Mouse (Mus musculus) left cerebral cortex, adult 6 months (tissue): ENCODE measurements around the gene Fcmr. TPM values are rescaled to one million over a fixed set of nuclear protein-coding genes. Genes with fewer than 3 reads are reported as not detected.

Experiments used
- long read RNA-seq, 2 experiments: library from polyadenylated mRNA; unstranded; transcript quantifications; one replicate each; pipeline ENCODE4 v2.0.0; 2019 to 2020
- polyA plus RNA-seq: library from polyadenylated mRNA; unstranded; fragments of <200 nt; fragmentation: Nextera tagmentation; gene quantifications from 2 replicates; pipeline ENCODE4 v1.2.3, GENCODE M21; 2021

Gene Fcmr
- polyA plus RNA-seq = 0.35 and 0.97 TPM in 2 replicates
- long read RNA-seq, experiment 1 = 0 reads
- long read RNA-seq, experiment 2 = 0 reads

DNA sequence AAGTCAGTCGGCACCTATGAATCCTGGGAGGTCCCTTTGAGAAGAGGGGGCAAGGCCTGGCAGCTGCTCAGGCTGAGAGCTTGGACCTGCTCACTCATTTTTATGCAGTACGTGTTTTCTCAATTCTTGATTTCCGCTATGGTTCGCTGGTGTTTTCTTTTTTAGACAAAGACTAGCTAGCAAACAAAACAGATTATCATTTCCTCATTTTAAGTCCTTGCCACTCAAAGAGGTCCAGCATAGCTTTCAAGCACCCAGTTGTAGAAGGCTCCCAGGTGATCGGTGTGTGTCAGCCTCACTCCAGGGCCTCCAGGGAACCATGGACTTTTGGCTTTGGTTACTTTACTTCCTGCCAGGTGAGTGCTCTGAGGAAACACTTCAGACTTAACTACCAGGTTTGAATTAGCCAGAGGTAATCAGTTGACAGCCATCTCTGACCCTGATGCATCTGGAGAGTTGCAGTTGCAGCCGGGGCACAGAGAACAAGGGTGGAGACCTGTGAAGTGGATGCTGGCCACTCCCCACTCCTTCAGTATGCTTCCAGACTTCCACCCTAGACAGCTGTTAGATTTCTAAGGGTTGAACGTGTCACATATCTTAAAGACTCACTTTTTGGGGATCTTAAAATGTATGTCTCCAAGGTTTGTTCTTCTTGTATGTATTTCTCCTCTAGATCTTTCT is at the start of gene Fcmr:
Fcmr (plus strand) TSS at position 129 of the 681 bp plus-strand sequence.

DNA sequence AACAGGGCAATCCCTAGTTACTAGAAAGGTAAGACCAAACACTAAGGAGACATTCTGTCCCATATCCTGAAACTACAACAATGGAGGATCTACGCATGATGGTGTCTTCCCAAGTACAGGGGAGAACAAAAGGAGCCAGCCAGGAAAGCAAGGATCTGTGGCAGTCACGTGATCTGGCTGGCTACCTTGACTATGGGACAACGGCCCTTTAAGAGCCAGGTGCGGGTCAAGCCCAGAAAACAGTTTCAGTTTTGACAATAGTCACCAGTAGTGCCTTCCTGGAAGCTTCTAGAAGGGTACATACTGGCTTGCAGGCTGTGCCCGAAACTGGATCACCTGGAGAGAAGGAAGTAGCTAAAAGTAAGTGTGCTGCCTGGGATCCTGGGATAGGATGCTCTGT is 39.0 kb upstream of the Fcmr start, which contains the start of gene Pigr:
Pigr (plus strand) TSS at position 237 of the 400 bp plus-strand sequence.

DNA sequence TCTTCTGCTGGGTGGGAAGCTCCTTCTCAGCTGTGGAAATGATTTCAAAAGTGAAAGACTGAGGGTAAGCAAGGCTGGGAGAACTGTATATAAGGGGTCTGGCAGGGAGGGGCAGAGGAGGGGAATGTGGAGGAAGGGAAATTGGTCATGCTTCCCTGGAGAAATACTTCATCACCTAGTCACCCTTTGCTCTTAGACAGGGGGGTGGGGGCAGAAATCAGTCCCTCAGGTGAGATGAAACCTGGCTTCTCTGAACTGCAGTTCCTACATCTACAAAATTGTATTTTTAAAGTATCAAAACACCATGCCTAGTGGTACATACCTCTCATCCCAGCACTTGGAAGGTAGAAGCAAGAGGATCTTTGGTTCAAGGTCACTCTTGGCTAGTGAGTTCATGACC is 21.9 kb downstream of the Fcmr start, which contains the start of gene Il24:
Il24 (minus strand) TSS at position 101 of the 400 bp plus-strand sequence.

DNA sequence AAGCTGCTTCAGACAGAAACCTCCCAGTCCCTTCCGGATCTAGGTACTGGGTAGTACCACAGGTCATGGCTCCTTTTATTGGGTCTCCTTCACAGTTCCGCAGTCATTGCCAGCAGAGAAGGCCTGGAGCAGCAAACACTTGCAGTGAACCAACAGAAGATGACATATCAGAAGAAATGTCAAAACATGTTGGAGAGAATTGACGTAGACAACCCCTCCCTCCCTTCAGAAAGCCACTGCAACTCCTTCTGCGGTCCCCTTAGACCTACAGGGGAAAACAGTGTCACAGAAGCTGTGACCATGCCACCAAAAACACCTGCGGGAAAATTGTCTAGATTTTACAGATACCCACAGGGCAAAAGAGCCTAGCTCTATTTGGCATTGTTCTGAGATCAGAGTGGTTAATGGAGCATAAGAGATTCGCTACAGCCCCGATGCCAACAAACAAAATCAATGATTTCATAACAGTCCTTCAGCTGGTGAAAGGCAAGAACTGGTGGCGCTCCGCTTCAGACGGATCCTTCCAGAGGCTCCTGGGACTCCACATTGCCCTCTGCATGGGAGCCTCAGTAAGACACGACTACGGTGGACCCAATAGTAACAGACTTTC is 46.0 kb downstream of the Fcmr start, which contains the start of gene Il20:
Il20 (minus strand) TSS at position 51 of the 610 bp plus-strand sequence.

Other genes with a start within 250 kb of the Fcmr start
- gene Zp3r, start 236.0 kb upstream of the Fcmr start, polyA plus RNA-seq = not detected in 2 replicates
- gene C4bp, start 204.0 kb upstream of the Fcmr start, polyA plus RNA-seq = not detected in 2 replicates
- gene Gm29427, start 149.9 kb upstream of the Fcmr start, polyA plus RNA-seq = not detected in 2 replicates
- gene Yod1, start 148.3 kb upstream of the Fcmr start, polyA plus RNA-seq = 20.3 and 28.7 TPM in 2 replicates
- gene Pfkfb2, start 136.4 kb upstream of the Fcmr start, polyA plus RNA-seq = 6.5 and 7.2 TPM in 2 replicates
- gene AA986860, start 133.7 kb upstream of the Fcmr start, polyA plus RNA-seq = 0.89 and 0.95 TPM in 2 replicates
- gene Fcamr, start 64.8 kb upstream of the Fcmr start, polyA plus RNA-seq = not detected in 2 replicates
- gene Pigr, start 39.0 kb upstream of the Fcmr start, polyA plus RNA-seq = 0.06 TPM in 1 of 2 replicates, not detected in the other
- not detected in 2 replicates for gene Il24, start 21.8 kb downstream of the Fcmr start, polyA plus RNA-seq
- gene Il20, start 45.8 kb downstream of the Fcmr start, polyA plus RNA-seq = not detected in 2 replicates
- not detected in 2 replicates for gene Il19, start 74.4 kb downstream of the Fcmr start, polyA plus RNA-seq
- gene Il10, start 154.2 kb downstream of the Fcmr start, polyA plus RNA-seq = not detected in 2 replicates
- 3.1 and 3.2 TPM in 2 replicates for gene Mapkapk2, start 232.2 kb downstream of the Fcmr start, polyA plus RNA-seq